Mouse (Mus musculus) gastrocnemius, postnatal 25 days (tissue): ENCODE measurements around the gene Ndel1. TPM values are rescaled to one million over a fixed set of nuclear protein-coding genes. Genes with fewer than 3 reads are reported as not detected.
"Not testable (repeated sequence)": the region's sequence is repeated elsewhere in the genome, so short reads cannot be mapped to it uniquely, and the experiment has no call there.

Experiments used
- DNase-seq: peaks from one replicate; pipeline ENCODE4 v3.0.0; 2022
- total RNA-seq, 2 experiments: library from RNA; stranded (reverse); gene quantifications; 1 replicate in 1 of 2; 2 replicates in 1 of 2; pipeline ENCODE4 v1.2.3; 2021

Ndel1 gene
- total RNA-seq, 2 experiments from 2014 or later, result 69.4 to 71.0 TPM

DNA sequence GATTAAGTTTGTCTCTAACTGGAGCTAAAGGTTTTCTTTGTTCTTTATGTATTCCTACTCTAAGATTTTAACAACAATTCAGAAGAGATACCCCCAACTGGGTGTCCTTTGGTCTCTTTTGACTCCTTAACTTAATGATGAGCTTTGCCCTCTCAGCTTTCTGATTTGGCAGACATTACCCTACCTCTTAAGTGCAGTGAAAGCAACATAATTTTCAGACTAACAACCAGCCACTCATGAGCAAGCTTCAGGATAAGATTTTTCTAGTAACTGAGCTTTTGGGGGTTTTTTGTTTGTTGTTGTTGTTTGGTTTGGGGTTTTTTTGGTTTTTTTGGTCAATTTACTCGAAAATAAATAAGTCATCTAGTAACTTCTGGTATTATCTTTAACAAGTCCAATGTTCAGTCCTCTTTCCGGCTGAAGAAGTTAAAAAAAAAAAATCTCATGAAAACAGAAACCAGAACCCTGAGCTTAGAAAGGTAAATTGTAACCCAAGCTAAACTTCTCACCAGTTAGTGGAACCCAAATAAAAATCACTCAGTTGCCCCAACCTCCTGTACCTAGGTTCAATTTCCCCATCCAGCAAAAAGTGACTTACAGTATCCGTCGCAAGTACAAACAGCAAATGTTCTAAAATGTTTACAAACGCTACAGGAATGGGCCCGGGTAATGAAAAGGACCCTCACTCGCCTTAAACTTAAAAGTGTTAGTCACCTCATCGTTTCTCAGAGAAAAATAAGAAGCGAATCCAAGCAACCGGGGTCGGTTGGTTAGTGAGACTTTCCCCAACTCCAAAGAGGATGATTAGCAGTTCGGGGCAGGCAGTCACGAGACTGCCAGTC is 19.8 kb downstream of the Ndel1 start:
- no peak for DNase-seq

DNA sequence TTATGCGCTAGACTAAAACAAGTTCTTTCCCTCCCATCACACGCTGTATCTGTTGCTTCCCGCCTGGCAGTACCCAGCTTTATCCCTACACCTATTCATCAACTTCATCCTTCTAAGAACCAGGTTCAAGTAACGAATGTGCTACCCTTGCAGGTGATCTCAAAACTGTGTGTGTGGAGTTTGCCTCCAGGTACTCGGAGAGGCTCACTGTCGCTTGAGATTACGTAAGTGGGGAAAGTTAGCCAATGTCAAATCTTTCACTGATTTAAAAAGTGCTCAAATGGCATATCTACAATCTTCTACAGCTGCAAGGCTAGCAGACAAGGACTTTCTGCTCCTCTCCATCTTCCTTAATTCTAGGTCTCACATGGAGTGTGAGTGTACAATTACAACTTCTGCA is 20.8 kb downstream of the Ndel1 start:
- no peak for DNase-seq

DNA sequence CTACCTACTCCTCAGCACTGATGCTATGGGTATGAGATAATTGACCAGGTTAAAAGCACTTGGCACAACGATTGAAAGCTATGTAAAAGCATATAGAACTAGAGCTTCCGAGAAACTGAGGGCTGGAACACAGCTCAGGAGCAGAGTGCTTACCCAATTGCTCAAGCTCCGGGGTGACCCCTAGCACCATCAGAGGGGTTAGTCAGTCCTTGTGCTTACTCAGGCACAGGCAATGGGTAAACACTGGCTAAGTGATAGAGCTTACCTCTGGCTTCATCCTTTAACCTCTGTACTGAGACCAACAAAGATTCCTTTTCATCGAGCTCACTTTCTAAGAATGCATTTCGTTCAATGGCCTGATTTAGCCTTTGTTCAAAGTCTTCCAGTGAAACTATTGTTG is 32.1 kb downstream of the Ndel1 start:
- no peak for DNase-seq

DNA sequence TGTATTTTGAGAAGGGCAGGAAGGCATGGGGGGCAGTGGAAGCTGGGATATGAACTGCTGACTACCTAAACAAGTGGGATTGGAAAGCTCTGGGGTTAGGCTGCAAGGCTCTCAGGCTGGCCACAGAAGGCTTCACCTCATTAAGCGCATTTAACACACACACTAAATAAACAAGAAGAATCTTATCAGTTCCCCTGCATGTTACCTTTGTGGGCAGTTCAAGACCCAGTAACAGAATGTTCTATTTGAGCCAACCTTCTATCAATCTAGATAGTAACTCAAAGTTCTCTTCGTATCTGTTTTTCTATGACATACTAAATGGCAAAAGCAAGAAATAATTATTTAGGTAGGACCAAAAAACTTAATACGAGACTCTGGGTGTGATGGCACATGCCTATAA is 36.6 kb downstream of the Ndel1 start:
- DNase-seq, result no peak

DNA sequence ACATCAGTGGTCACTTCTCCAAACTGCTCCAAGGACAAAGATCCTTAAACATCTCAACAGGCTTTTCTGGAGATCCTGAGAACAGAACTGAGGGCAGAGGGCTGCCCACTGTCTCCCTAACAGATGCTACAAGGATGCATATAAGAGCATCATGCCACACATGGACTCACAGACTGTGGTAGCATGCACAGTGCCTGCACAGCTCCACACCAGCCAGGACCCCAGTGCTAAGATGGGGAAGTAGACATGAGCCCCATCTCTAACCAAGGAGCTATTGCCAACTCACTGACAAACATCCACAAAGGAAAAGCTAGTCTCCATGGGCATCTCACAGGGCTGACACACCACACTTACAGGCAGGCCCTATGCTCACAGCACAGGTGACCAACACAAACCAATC is 38.1 kb downstream of the Ndel1 start:
- no peak for DNase-seq

DNA sequence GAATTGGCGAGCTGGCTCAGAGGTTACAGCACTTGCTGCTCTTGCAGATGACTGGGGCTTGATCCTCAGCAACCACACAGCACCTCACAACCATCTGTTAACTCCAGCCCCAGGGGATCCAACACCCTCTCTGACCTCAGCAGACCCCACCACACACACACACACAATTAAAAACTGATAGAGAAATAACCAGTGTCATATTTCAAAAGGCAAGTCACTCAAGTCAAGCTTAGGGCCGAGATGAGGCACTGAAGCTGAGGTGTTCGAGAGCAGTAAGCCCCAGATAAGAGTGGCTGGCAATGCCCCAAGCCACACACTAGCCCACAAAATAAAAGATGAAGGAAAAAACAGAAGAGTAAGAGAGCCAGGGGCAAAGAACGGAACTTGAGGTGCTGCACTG is 38.9 kb downstream of the Ndel1 start:
- no peak for DNase-seq

DNA sequence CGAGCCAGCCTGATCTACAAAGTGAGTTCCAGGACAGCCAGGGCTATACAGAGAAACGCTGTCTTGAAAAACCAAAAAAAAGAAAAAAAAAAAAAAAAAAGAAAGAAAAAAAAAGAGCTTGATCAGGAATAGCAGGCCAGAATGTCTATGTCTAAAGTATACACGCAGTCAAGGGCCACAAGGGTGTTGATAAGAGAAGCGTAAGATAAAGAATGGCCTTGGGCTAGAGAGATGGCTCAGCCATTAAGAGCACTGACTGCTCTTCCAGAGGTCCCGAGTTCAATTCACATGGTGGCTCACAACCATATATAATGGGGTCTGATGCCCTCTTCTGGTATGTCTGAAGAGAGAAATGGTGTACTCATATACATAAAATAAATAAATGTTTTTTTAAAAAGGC is 40.1 kb downstream of the Ndel1 start:
- not testable (repeated sequence) for DNase-seq

DNA sequence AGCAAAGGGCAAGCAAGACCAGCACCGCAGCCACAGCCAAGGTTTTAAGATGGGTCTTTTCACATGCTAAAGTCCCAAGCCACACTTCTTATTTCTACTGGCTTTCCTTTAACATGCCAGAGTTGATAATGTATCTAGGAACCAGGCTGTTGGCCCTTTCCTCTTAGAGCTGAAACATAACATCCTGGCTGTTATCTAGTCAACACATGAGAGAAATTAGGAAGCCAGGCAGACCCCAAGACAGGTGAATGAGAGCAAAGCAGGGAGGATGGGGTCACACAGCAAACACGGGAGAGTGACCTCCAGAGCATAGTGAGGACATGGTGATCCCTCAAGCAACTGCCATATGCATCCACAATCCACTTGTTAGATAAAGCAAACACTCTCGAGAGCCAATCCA is 44.9 kb downstream of the Ndel1 start:
- DNase-seq, result no peak

DNA sequence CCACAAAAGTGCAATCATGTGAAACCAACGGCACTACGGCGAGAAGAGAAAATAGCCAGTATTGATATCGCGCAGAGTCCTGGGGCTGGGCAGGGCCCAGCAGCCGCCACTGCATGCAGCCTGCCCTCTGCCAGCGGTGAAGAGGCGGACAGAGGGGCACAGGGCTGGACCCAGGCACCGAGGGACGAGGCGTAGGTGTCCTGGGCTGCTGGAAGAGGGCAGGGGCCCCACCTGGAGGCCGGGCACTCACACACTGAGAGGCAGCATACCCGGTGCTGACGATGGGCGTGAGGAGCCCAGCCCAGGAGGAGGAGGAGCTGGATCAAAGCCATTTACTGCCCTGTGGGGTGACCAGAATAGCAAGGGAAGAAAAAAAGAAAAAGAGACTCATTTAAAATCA is 49.3 kb downstream of the Ndel1 start:
- no peak for DNase-seq

DNA sequence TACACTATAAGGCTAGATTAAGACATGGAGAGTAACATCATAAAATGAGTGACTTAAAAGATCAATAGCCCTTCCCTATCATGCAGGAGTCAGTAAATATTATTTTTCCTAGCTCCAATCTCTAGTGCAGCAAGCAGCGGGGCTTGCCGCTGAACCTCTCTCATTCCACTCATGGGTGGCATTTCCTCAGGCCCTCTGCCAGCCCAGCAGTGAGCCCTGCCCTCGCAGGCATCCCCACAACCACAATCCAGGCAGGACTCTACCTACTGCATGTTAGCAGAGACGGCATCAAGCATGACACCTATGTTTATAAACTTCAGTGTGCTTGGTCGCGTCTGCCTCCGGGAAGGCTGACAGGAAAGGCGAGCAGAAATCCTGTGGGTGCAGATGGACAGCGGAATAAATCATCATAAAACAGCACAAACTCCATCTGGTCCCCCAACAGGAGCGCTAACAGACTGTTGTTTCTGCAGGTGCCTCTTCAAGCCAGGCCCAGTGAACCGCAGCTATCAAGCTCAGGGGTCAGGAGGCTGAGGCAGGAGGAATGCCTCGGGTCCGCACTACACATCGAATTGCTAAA is 52.3 kb downstream of the Ndel1 start:
- no peak for DNase-seq

DNA sequence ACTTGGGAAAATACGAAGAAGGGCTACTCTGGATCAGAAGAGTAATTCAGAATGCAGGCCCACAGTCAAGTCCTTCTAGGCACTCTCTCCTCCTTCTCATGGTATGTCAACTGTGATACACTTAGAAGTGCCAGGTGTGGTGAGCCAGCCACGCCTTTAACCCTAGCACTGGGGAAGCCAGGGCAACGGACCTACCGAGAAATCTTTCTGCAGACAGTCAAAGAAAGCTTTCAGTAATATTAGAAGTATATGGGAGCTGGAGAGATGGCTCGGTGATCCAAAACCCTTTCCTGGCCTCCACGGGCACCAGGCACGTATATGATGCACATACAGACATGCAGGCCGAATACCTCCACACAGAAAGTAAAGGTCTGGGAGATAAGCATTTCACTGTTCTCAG is 53.2 kb downstream of the Ndel1 start:
- DNase-seq, result no peak

DNA sequence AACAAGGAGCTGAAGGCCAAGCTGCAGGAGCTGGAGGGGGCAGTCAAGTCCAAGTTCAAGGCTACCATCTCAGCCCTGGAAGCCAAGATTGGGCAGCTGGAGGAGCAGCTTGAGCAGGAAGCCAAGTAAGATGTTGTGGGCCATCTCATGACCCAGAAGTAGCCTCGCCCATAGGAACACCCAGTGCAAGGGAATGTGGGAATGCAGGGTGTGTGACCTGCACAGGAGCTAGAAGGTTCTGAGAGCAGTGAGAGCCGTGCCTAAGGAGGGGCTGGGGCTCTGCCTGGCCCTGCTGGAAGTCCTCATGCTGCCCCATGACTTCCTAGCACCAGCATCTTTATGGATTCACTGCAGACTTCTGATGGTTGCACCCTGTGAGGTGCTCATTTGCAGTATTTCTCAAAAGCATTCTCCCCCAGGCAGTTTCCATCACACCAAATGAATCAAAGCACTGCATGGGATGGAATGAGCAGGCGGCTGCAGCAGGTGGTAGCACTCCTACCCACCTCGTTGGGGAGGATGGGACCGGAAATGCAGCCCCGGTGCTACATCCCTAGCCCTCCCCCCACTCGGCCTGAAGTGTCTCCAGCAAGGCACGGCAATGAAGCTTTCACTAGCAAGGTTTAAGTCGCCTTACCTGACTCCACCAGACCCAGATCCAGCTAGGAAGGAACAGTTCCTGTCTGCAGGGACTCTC is 59.6 kb downstream of the Ndel1 start:
- no peak for DNase-seq

DNA sequence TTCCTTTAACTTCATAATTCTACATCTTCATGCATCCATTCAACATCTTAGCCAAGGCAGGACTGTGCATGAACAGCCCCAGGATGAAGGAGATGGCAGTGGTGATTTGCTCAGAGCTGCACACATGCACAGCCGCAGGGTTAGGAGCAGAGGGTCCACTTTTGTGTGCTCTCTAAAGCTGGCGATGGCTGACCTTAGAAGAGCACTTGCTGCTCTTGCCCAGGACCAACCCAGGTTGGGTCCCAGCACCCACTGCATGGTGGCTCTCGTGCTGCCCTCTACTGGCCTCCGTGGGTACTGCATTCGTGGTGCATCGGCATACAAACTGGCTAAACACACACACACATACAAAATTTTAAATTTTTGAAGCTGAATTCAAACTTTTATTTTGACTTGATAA is 63.9 kb downstream of the Ndel1 start:
- peak; percentile 48 for DNase-seq

DNA sequence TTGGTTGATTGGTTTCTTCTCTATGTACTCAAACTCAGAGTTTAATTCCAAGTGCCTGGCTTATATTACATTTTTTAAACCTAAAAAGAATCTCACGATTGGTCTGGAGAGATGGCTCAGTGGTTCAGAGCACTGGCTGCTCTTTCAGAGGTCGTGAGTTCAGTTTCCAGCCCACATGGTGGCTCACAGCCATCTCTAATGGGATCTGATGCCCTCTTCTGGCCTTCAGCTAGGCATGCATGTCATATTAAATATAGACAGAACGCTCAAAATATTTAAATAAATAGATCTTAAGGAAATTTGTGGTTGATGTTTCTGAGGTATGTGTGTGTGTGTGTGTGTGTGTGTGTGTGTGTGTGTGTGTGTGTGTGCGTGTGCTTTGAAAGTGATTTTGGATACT is 66.5 kb downstream of the Ndel1 start:
- DNase-seq, result no peak

DNA sequence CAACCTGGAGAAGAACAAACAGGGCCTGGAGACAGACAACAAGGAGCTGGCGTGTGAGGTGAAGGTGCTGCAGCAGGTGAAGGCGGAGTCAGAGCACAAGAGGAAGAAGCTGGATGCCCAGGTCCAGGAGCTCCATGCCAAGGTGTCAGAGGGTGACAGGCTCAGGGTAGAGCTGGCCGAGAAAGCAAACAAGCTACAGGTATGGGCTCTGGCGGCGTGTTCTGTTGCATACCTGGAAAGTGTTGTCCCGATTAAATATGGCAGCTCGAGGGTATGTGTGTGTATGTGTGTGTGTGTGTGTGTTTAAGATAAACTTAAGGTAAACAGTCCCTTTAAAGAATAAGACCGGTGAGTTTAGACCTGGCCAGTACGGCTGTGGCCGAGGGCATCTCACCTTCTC is 73.4 kb downstream of the Ndel1 start:
- no peak for DNase-seq

DNA sequence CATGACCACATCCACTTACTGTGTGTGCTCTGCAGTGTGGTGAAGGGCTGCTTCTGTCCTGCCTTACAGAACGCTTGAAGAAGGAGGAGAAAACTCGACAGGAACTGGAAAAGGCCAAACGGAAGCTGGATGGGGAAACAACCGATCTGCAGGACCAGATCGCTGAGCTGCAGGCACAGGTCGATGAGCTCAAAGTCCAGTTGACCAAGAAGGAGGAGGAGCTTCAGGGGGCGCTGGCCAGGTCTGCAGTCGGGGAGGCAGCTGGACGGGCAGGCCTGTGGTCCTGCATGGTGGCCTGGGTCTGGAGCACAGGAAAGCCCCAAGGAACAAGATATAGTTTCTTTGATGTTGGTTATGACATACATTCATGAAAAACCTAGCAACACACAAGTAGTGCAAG is 79.9 kb downstream of the Ndel1 start:
- DNase-seq, result no peak

DNA sequence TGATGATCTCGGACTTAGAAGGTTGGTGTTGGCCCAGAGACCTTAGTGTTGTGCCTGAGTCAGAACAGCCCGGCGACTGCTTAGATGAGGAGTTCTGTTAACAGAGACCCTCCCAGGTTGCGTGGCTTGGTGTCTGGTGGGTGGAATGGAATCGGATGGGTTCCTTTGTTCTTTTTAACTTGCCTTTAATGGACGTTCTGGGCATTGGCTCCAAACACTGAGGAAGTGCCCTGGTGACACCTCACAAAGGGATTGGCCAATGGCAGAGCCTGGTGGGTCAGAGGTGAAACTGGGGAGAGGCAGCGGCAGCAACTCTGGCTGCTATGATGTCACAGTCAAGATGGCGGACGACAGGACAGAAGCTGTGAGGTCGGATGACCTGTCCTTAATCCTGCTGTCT is 80.9 kb downstream of the Ndel1 start:
- no peak for DNase-seq

DNA sequence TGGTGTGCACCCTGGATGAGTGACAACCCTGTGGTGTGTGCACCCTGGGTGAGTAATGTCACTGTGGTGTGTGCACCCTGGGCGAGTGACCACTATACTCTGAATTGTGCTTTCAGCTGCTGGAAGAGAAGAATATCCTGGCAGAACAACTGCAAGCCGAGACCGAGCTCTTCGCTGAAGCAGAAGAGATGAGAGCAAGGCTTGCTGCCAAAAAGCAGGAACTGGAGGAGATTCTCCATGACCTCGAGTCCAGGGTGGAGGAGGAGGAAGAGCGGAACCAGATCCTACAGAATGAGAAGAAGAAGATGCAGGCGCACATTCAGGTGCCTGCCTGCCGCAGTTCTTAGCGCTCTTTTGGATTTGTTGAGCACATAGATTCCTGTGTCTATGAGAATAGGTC is 84.4 kb downstream of the Ndel1 start:
- DNase-seq, result no peak

DNA sequence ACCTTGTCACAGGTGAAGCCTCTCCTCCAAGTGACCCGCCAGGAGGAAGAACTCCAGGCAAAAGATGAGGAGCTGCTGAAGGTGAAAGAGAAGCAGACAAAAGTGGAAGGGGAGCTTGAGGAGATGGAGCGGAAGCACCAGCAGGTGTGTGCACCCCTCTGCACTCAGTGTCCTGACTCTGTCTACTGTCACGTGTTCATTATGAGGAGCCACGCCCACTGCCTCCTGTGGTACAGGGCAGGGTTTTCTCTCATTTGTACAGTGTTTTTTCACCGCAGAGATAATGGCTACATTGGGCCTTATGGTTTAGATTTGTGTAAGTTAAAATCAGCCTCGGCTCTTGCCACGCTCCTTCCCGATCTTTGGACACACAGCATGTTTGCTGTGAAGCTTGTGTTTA is 85.8 kb downstream of the Ndel1 start:
- DNase-seq, result no peak

DNA sequence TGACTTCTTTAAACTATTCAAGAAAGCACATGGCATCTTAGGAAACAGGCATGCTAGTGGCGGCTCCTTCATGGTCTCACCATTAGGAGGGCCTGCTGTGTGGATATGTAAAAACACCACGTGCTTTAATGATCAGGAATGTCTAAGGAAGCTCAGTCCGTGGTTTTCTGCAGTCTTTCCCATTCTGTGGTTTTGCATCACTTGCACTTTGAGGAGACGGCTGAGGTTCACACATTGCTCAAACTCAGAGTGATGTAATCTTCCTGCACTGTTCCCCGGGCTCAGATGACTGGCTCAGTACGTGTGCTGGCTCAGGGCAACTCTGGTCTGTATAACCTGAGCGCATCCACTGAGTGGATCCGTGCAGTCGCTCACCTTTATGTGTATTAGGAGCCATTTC is 89.3 kb downstream of the Ndel1 start:
- no peak for DNase-seq

DNA sequence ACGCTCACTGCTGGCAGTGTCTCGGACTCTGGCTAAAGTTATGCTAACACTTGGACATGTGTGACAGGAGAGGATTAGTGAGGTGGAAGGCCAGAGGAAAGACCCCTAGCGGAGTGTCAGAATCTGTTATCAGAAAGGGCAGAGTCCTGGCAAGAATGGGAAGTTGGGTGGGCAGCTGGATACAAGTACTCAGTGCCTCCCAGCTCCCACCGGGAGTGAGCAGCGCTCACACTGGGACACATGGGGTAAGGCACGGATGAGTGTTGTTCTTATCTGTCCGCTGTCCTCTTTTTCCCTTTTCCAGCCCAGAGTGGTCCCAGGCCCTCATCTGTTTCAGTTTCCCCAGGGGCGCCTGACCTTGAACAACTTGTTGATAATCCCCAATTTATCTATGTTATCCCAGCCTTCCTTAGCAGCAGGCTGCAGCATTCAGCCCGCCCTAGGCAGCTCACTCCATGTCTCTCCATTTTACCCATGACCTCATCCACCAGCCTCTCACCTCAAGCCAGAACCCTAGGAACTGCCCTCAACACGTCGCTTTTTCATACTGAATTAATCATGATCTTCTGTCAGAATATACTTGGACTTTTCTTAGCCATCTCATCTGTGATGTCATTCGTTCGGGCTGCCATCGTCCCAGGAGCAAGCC is 91.1 kb downstream of the Ndel1 start:
- no peak for DNase-seq

DNA sequence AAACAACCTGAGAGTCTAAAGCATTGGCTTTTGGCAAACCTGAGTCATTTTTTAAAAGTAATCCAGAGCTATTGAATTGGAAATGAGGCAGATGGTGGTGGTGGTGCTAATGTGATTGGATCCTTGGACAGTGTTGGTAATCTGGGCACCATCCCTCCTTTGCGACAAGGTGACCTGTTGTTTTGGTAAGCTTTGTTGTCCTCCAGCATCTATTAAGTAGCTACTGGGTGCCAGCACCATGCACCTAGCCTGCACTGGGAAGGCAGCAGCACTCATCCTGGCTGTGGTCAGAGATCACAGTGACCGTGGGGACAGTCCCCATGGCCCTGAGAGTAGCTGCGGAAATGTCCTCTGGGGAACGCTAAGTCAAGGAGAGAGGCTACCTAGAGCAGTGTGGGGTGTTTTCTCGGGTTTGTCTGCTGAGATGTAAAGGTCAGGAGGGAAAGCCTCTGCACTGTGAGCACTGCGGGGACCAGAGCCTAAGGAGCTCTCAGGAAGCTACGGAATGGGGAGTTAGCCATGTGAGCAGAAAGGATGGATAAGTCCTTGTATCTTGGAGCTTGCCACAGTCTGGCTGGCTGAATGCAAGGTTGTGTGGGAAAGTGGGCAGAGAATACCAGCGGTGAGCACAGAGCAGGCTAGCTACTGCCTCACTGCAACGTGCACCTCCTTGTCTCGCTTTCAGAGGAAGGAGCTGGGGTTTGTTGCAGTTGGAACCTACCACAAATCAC is 91.8 kb downstream of the Ndel1 start:
- DNase-seq, result no peak
